Mouse (Mus musculus) urinary bladder, postnatal 10 days (tissue): Measurements from ENCODE around the gene Traf4.
"Not testable (repeated sequence)": the region's sequence is repeated elsewhere in the genome, so short reads cannot be mapped to it uniquely, and the experiment has no call there.

ENCODE experiments used
- DNase-seq: peaks from one replicate; pipeline ENCODE4 v3.0.0; 2022; ENCODE audit warnings: low spot score

Gene Traf4

DNA sequence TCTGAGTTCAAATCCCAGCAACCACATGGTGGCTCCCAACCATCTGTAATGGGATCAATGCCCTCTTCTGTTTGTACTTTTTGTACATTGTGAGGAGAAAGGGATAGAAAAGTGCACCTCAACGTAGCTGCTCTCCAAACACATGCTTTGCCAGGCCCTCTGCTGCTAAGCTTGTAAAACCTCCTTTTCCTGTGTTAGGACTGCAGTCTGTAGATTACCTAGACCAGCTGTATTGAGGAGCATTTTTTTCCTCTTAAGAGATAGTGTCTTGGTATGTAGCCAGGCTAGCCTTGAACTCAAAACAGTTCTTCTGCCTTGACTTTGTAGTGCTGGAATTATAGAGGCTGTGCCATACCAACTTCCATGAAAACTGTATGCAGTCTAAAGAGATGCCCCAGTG, 29.3 kb downstream of the Traf4 start:
- no peak for DNase-seq

DNA sequence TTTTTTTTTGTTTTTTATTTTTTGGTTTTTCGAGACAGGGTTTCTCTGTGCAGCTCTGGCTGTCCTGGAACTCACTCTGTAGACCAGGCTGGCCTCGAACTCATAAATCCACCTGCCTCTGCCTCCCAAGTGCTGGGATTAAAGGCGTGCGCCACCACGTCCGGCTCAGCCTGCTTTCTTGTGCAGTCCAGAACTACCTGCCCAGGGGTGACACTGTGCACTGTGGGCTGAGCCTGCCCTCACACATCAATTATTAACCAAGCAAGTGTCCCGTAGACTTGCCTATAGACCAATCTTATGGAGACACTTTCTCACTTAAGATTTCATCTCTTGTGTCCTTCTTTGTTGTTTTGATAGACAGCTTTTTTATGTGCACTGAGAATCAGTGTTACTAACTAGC, 30.1 kb downstream of the Traf4 start:
- not testable (repeated sequence) for DNase-seq

DNA sequence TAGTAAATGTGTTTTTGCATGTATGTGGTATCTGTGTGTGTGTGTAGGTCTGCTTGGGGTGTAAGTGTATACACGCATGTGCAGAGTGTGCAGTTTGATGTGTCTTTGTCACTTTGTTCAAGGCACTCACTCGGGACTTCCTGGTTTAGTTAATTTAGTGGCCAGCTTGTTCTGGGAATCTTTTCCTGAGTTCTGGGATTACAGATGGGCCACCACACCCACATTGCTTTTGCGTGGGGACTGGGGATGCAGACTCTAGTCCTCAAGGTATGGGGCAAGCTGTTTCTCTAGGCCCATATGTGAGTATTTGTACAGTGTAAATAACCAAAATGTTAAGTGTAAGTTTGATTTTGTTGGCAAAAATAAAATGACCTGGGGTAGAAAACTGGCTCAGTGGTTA, 31.0 kb downstream of the Traf4 start:
- DNase-seq: no peak

DNA sequence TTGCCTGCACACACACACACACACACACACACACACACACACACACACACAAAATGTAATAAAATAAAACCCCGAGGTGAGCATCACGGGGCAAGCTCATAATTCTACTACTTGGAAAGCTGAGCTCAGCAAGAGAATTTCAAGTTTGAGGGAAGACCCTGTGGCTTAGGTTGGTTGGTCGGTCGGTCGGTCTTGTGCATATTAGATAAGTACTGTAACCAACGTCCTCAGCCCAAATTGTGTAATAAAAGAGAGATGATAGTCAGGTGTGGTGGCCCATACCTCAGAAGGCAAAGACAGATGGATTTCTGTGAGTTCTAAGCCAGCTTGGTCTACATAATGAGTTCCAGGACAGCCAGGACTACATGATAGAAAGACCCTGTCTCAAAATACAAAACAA, 31.5 kb downstream of the Traf4 start:
- no peak for DNase-seq

DNA sequence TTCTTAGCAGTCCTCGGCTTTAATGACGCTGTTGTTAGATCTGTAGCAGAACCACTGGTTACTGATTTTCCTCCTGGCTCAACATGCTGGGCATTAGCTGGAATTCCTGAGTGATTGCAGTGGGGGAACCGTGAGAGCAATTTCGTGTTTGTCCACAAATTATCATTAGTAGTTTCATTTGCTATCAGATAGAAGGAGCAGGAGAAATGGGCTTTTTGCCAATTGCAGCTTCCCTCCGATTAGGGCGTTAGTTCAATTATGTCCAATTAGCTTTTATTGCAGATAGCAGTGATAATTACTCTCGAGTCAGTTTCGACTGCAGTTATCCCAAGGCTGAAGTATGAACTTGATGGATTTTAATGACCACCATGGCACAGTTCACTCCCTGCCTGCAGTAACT, 35.9 kb downstream of the Traf4 start:
- no peak for DNase-seq

DNA sequence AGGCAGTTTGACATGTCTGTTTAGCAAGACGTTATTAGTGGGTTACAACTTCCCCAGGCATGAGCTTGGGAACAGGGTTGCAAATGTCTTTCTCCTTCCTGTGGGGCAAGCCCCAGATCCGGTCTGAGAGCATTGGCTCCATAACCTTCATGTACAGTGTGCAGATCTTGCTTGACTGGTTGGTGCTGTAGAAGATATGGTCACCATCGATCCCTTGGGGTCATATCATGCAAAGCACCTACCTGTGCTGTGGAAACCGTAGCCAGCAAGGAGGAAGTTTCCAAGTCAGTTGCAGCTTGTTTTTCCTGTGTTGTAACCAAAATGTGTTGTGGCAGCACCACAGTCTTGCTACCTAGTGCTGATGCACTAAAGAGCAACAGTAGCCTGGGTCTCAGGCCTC, 38.6 kb downstream of the Traf4 start:
- DNase-seq: no peak

DNA sequence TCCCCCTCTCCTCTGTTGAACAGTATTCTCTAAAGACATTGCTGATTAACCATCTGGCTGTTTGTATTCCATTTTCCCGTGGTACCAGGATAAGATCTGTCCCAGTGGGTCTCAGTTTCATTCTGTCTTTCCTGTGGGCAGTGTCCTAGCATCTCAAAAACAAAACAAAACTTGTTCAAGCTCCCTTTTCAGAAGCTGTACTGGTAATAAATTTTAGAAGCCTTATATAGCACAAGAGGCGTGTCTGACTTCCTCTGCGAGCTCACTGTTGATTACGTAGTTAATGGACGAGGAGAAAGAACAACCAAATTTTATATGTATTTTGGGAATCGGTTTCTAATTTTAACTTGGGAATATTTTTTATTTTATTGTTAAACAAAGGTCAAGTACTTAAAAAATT, 39.7 kb downstream of the Traf4 start:
- no peak for DNase-seq

DNA sequence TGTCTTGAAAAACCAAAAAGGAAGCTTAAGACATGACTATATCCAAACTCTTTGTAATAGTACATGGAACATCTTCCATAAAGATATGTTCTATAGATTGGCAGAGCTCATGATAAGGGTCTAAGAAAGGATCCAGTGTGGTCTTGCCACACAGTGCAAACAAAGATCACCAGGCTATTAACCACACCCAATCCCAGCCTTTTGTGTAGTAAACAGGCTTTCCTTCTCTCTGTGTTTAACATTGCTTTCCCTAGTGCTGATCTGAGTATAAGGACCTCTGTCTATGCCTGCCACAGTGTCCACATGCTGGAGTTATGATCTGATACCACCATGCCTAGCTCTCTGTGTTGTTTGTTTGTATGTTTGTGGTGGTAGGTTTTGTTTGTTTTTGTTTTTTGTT, 41.6 kb downstream of the Traf4 start:
- no peak for DNase-seq

DNA sequence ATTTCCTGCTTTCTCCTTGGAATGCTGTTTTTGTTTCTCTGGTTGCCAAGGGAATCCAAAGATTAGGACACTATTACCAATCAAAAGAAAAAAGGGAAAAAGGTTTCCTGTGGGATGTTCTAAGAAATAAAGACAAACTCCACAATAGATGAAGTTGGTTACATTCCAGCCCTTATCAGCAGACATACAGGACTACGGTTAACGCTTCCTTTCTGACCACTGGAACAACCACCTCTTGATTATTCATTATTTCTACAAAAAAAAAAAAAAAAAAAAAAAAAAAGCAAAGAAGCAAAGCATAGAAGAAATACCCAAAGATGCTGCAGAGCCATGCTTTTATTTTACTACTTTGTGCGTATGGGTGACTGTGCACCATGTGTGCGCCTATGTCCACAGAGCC, 42.6 kb downstream of the Traf4 start:
- no peak for DNase-seq

DNA sequence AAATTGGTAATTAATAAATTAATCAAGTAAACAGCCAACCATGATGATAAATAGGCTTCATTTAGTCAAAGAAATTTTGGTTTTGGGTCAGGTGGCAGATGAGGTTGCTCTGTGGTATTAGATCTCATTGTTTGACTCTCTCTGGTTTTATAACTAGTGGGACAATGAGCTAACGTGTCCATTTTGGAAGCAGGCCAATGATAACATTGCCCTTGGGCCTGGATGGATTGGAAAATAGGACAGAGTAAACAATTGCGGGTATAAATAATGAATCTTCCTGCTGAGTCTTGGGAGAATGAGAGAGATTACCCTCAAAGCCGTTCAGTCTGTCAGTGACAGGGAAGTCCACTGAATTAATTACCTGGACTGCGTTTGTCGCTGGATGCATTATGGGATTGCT, 44.2 kb downstream of the Traf4 start:
- no peak for DNase-seq

DNA sequence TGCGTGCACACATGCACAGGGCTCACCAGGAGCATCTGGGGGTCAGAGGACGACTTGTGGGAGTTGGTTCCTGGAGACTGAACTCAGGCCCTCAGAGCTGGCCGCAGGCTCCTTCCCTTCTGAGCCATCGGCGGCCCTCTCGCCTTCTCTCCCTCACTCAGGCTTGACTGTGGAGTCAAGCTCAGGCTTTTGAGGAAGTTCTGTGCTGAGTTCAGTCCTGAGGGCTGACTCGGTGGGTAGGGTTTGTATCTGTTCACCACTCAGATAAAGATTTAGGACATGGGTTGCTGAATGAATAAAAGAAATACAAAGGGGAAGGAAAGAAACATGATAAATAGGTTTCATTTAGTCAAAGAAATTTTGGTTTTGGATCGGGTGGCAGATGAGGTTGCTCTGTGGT, 45.5 kb downstream of the Traf4 start:
- DNase-seq: no peak

DNA sequence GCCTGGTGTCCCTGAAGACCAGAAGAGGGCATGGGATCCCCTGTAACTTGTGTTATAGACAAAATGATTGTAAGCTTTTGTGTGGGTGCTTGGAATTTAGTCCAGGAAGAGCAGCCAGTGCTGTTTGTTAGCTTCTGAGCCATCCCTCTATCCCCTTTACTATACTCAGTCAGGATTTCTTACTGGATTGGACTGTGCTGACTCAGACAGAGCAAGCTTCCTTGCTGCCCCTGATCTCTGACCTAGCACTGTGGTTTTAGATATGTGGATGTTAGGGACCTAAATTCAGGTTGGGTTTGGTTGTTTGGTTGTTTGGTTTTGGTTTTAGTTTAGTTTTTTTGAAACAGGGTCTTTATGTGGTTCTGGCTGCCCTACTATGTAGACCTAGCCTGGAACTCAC, 46.9 kb downstream of the Traf4 start:
- DNase-seq: no peak

DNA sequence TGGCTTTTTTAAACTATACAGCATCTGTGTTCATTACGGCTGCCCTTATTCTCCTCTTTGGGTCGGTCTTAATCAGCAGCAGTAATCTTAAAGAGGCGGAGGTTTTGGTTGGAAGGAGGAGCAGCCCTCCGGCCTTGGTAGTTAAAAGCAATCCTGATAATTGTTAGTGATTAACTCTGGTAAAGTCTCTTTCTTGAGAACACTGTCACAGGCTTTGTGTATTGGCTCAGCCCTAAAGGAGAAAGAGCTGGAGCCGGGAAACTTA, 49.3 kb downstream of the Traf4 start:
- DNase-seq: no peak

DNA sequence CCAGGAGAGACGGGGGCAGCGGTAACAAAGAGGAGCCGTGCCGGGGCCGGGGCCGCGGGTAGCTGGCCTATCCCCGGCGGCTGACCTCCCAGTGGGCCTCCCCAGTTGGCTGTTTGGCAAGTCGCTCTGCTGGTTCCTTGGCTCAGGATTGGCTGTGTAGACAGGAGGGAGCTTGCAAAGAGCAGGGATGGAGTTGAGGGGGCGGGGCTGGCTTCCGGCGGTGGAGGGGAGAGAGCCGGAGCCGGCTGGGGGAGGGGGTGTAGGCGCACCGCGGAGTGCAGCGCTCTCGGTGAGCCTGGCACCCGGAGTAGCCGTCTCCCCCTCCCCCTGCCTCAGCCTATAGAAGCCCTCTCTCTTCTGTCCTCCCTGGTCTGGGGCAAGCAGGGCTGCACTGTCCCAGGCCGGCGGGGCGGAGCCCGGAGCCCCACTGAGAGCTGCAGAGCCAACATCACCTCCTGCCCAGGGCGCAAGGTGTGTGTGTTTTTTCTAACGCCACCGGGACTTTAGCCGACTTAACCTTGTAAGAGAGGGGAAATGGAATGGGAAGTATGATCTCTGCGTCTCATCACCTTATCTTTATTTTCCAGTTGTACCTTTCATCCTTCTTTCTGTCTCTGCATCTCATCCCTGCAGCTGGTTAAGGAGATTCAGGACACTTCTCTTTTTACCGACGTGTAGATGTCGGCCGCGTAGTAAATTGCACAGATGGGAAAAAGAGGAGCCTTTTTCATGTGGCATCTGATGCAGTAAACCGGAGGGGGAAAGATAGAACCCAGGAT, 49.8 kb downstream of the Traf4 start:
- DNase-seq: peak; percentile 73

DNA sequence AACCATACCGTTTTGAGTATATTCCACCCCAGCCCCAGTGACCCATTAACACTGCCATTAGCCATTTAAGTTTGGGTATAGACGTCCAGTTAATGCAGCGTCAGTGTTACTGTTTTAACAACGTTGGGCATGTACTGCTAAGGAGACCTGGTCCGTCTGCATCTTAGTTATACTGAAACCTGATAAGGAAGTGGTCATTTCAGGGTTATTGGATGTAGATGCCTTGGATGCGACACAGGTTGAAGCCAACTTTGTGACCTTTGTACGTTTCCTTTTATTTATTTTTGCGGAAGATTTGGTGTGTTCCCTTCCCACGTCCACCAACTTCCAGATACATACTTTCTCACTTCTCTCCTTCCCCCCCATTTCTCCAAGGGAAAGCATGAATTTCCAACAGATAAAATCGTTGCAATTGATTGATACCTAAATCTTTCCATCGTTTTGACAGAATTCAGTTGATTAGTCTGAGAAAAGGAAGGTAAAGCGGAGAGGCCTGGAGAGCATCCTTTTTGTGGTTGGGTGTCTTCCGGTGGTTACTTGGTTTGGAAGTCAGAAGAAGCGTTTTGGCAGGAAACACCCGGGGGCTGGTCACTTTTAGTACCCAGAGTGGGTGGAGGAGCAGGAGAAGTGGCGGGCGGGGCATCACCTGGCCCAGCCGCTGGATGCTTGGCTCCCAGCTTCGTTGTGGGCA, 50.6 kb downstream of the Traf4 start:
- no peak for DNase-seq

DNA sequence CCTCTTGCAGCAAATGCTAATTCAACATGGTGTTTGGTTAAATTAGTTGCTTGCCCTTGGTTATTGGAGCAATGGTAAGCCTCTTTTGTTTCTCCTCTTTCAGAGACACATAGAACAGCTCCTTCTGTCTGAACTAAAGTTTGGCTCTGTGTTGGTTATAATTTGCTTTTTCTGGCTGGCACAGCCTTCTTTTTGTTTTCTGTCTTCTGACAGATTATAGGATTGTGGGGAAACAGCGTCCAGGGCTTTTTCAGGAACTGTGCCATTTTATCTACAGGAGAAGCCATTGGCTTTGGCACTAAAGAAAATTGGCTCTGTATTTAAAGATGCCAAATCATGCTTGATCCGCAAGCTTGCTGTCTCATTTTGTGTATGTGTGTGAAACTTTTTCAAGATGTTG, 51.8 kb downstream of the Traf4 start:
- no peak for DNase-seq
